Mouse (Mus musculus) heart, adult 2 months (tissue): ENCODE data around the gene Pcf11.

Experiments
- CTCF ChIP-seq: fragments of 200-600 bp; IDR thresholded peaks from 2 replicates; pipeline ENCODE4 v1.8.1; 2022; ENCODE audit warnings: antibody characterized with exemption, mild to moderate bottlenecking, moderate library complexity
- EP300 ChIP-seq: fragments of 200-500 bp; IDR thresholded peaks from 2 replicates; pipeline ENCODE4 v1.6.1; 2011; ENCODE audit warnings: low read depth, low read length, control low read depth; ENCODE audit not compliant: insufficient read depth

GRCm38 (mm10) chr7:92703661-92704060 is 33.9 kb upstream of the Pcf11 start:
- TF ChIP-seq EP300 = no peak
- no peak for TF ChIP-seq CTCF
